Mouse (Mus musculus): ENCODE results near the gene Oosp2. TPM values are rescaled to one million over a fixed set of nuclear protein-coding genes. Genes with fewer than 3 reads are reported as not detected.

Gene Oosp2
- total RNA-seq, 1 experiment from 2014 or later = not detected

DNA sequence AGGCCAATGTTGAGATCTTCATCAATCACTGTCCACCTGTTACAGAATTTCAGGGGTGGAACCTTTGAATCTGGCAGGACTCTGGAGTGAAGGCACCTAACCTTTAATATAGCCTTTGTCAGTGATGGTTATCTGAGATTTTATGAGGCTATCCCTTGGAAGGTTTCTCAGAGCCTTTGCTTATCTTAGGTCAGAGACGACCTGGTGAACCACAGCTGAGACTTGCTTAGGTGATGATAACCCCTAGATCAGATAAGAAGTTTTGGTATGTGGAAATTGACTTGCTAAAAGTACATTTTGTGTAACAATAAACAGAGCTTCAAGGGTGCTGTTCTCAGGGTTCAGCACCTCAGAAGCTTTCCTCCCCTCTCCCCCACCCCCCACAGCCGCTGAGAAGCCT lies 48.1 kb downstream of the Oosp2 start:
- no peak for ATAC-seq (ENCODE audit: extremely low read depth, insufficient number of reproducible peaks, low FRiP score, poor library complexity, severe bottlenecking)

- ATAC-seq (ENCODE audit: extremely low read depth, insufficient number of reproducible peaks, low FRiP score, poor library complexity, severe bottlenecking) = peak; percentile 73
These were observed 48.8 kb downstream of the Oosp2 start for GRCm38 (mm10) chr19:11611541-11611945.

GRCm38 (mm10) chr19:11608172-11608571 lies 52.2 kb downstream of the Oosp2 start:
- ATAC-seq (ENCODE audit: extremely low read depth, insufficient number of reproducible peaks, low FRiP score, poor library complexity, severe bottlenecking) = peak; percentile 44; the same call in 1 of the 2 replicates

- no peak for ATAC-seq (ENCODE audit: extremely low read depth, insufficient number of reproducible peaks, low FRiP score, poor library complexity, severe bottlenecking)
These were observed 55.8 kb downstream of the Oosp2 start, which contains the start of gene Ms4a6d for GRCm38 (mm10) chr19:11604603-11605002. Gene Ms4a6d (minus strand): TSS chr19:11604849.

- ATAC-seq (ENCODE audit: extremely low read depth, insufficient number of reproducible peaks, low FRiP score, poor library complexity, severe bottlenecking) = peak; percentile 92
These were observed 58.3 kb downstream of the Oosp2 start for GRCm38 (mm10) chr19:11602026-11602425.

DNA sequence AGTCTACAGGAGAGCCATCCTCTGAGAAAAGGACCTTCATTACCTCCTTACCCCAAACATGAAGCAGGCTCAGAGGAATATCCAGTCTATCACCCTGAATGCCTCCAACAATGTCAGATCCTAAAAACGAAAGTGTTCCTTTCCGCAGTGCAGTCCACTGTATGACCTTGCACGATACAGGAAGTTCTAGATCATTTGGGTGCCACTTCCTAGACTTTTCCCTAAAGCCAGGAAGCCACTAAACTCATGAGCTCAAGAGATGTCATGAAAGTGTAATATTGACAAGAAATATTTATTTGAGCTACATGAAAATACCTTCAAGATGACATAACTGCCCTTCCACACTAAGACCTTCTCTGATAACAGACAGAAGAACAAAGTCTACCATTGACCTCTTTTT lies 59.0 kb downstream of the Oosp2 start:
- no peak for ATAC-seq (ENCODE audit: extremely low read depth, insufficient number of reproducible peaks, low FRiP score, poor library complexity, severe bottlenecking)

Other genes with a start within 250 kb of the Oosp2 start
- 44.8 and 59.4 TPM in 2 replicates for gene Ms4a4b, start 217.0 kb downstream of the Oosp2 start, total RNA-seq (2017)
- 34.3 and 38.1 TPM in 2 replicates for gene Ms4a6c, start 191.2 kb downstream of the Oosp2 start, total RNA-seq (2017)
- gene Gm8369, start 174.6 kb downstream of the Oosp2 start, total RNA-seq (2017) = 335 and 348 TPM in 2 replicates
- 108 and 112 TPM in 2 replicates for gene Ms4a6b, start 144.0 kb downstream of the Oosp2 start, total RNA-seq (2017)
- 0.58 TPM in 1 of 2 replicates, not detected in the other for gene Ms4a4d, start 123.8 kb downstream of the Oosp2 start, total RNA-seq (2017)
- gene Ms4a6d, start 55.7 kb downstream of the Oosp2 start, total RNA-seq (2017) = 3.6 and 7.6 TPM in 2 replicates
- gene Ms4a2, start 36.8 kb downstream of the Oosp2 start, total RNA-seq (2017) = 1.4 and 5.6 TPM in 2 replicates
- gene Ms4a3, start 19.7 kb downstream of the Oosp2 start, total RNA-seq (2017) = not detected in 2 replicates
- gene Oosp1, start 30.6 kb upstream of the Oosp2 start, total RNA-seq (2017) = not detected in 2 replicates
- not detected in 2 replicates for gene Oosp3, start 36.5 kb upstream of the Oosp2 start, total RNA-seq (2017)
- not detected in 2 replicates for gene Gif, start 87.0 kb upstream of the Oosp2 start, total RNA-seq (2017)
- 23.6 and 24.1 TPM in 2 replicates for gene Mrpl16, start 109.8 kb upstream of the Oosp2 start, total RNA-seq (2017)
- 3.3 and 4.4 TPM in 2 replicates for gene Stx3, start 158.8 kb upstream of the Oosp2 start, total RNA-seq (2017)
- gene Olfr1417, start 178.7 kb upstream of the Oosp2 start, total RNA-seq (2017) = not detected in 2 replicates
- gene Olfr1418, start 200.5 kb upstream of the Oosp2 start, total RNA-seq (2017) = not detected in 2 replicates
- not detected in 2 replicates for gene Olfr1419, start 214.5 kb upstream of the Oosp2 start, total RNA-seq (2017)
- gene Olfr1420, start 226.0 kb upstream of the Oosp2 start, total RNA-seq (2017) = not detected in 2 replicates

All from neutrophil, adult 5-6 weeks (primary cell).